Mouse (Mus musculus) cerebellum, adult 2 months (tissue): ENCODE data around the gene Blm. TPM values are rescaled to one million over a fixed set of nuclear protein-coding genes. Genes with fewer than 3 reads are reported as not detected.

Experiments used
- DNase-seq, 2 experiments: peaks; one replicate each; pipeline ENCODE4 v3.0.0; 2021
- H3K27ac ChIP-seq: fragments of 200-500 bp; 2 replicates; pipeline ENCODE4 v1.5.1; 2012; ENCODE audit warnings: low read length, control low read depth, inconsistent platforms; ENCODE audit not compliant: insufficient read depth
- H3K27me3 ChIP-seq: fragments of 200-500 bp; 2 replicates; pipeline ENCODE4 v1.6.1; 2012; ENCODE audit warnings: inconsistent platforms, mild to moderate bottlenecking, low read length, moderate library complexity; ENCODE audit not compliant: control insufficient read depth, insufficient read depth
- H3K4me1 ChIP-seq: fragments of 200-500 bp; 2 replicates; pipeline ENCODE4 v1.6.1; 2011; ENCODE audit warnings: low read length; ENCODE audit not compliant: control insufficient read depth, insufficient read depth
- H3K4me3 ChIP-seq: fragments of 200-500 bp; replicated peaks from 2 replicates; pipeline ENCODE3; 2011; ENCODE audit warnings: mild to moderate bottlenecking, low read depth, low read length, control low read depth; ENCODE audit not compliant: insufficient read depth
- CTCF ChIP-seq: fragments of 200-500 bp; IDR thresholded peaks from 2 replicates; pipeline ENCODE4 v1.5.1; 2011; ENCODE audit warnings: low read depth, mild to moderate bottlenecking, control low read depth, low read length, moderate library complexity, borderline replicate concordance; ENCODE audit not compliant: insufficient read depth
- POLR2A ChIP-seq: fragments of 200-500 bp; IDR thresholded peaks from 2 replicates; pipeline ENCODE4 v1.6.1; 2011; ENCODE audit warnings: low read length, control low read depth, borderline replicate concordance; ENCODE audit not compliant: insufficient read depth
- WGBS: fragments of 180-500 bp; shearing (Covaris S2); methylation state at CpG from one replicate; pipeline ENCODE4 v1.1.7; 2018; 5-methylcytosine and 5-hydroxymethylcytosine counted together
- polyA plus RNA-seq: library from polyadenylated mRNA; depleted of rRNA; stranded (reverse); fragments of >200 nt; gene quantifications from 2 replicates; pipeline ENCODE4 v1.2.3, GENCODE M21; 2012; rRNA removed

Gene Blm
- polyA plus RNA-seq, 1 experiment, result 5.4 TPM

- H3K27ac ChIP-seq, result no peak overlapping the region
- TF ChIP-seq CTCF (no peak), POLR2A (no peak)
- DNase-seq, result no peak
- no peaks in the 10 kb centered on the region for H3K4me1 ChIP-seq
- 75% methylated on average over 7 of the region's 7 CpGs for WGBS
- no peaks in the 10 kb centered on the region for H3K27me3 ChIP-seq
- no peak overlapping the region for H3K4me3 ChIP-seq
These were observed 120.5 kb downstream of the Blm start for GRCm38 (mm10) chr7:80414303-80414855.

GRCm38 (mm10) chr7:80413512-80414302, 121.2 kb downstream of the Blm start:
- no peak for DNase-seq
- H3K27me3 ChIP-seq, result no peaks in the 10 kb centered on the region
- no peaks in the 10 kb centered on the region for H3K4me1 ChIP-seq
- 69% methylated on average over 9 of the region's 9 CpGs for WGBS
- no peak for TF ChIP-seq POLR2A
- TF ChIP-seq CTCF, result no peak
- H3K4me3 ChIP-seq, result no peak overlapping the region
- H3K27ac ChIP-seq, result no peak overlapping the region

GRCm38 (mm10) chr7:80412781-80413180, 122.1 kb downstream of the Blm start:
- 72% methylated on average over 5 of the region's 5 CpGs for WGBS
- Histone ChIP-seq H3K27ac (no peak overlapping the region), H3K4me3 (no peak overlapping the region), H3K27me3 (no peaks in the 10 kb centered on the region), H3K4me1 (no peaks in the 10 kb centered on the region)
- TF ChIP-seq CTCF (no peak), POLR2A (no peak)
- DNase-seq, result no peak

GRCm38 (mm10) chr7:80412279-80412678, 122.6 kb downstream of the Blm start:
- no peak for TF ChIP-seq CTCF
- TF ChIP-seq POLR2A, result no peak
- no peak overlapping the region for H3K4me3 ChIP-seq
- WGBS, result 50% methylated on average over 10 of the region's 10 CpGs
- H3K27me3 ChIP-seq, result no peaks in the 10 kb centered on the region
- H3K27ac ChIP-seq, result no peak overlapping the region
- no peaks in the 10 kb centered on the region for H3K4me1 ChIP-seq
- DNase-seq, result no peak

GRCm38 (mm10) chr7:80410380-80410779, 124.5 kb downstream of the Blm start:
- no peak for TF ChIP-seq POLR2A
- no peak for TF ChIP-seq CTCF
- H3K4me1 ChIP-seq, result no peaks in the 10 kb centered on the region
- no peak for DNase-seq
- no peak overlapping the region for H3K27ac ChIP-seq
- WGBS, result 69% methylated on average over 9 of the region's 9 CpGs
- H3K4me3 ChIP-seq, result no peak overlapping the region
- no peaks in the 10 kb centered on the region for H3K27me3 ChIP-seq

- Histone ChIP-seq H3K4me1 (peaks cover 4% of the 10 kb centered on the region; the same call in 1 of the 2 replicates), H3K4me3 (no peak overlapping the region), H3K27ac (no peak overlapping the region), H3K27me3 (no peaks in the 10 kb centered on the region)
- no peak for TF ChIP-seq CTCF
- TF ChIP-seq POLR2A, result no peak
- DNase-seq, result no peak
- 88% methylated on average over 9 of the region's 9 CpGs for whole genome bisulfite sequencing
These were observed 127.2 kb downstream of the Blm start for GRCm38 (mm10) chr7:80407712-80408111.

- H3K4me3 ChIP-seq, result no peak overlapping the region
- H3K4me1 ChIP-seq, result peaks cover 4% of the 10 kb centered on the region; the same call in 1 of the 2 replicates
- H3K27ac ChIP-seq, result no peak overlapping the region
- no peaks in the 10 kb centered on the region for H3K27me3 ChIP-seq
- TF ChIP-seq CTCF (no peak), POLR2A (no peak)
- 95% methylated on average over 3 of the region's 3 CpGs for WGBS
- no peak for DNase-seq
These were observed 128.7 kb downstream of the Blm start for GRCm38 (mm10) chr7:80406186-80406585.

GRCm38 (mm10) chr7:80405188-80405695, 129.7 kb downstream of the Blm start, which contains the start of gene Furin:
TSS of gene Furin (minus strand) at chr7:80405436.
- Histone ChIP-seq H3K27ac (no peak within 1 kb of the TSS), H3K27me3 (no peaks in the 10 kb centered on the region), H3K4me3 (no peak within 1 kb of the TSS), H3K4me1 (peaks cover 4% of the 10 kb centered on the region; the same call in 1 of the 2 replicates)
- WGBS, result 73% methylated on average over 9 of the region's 9 CpGs
- TF ChIP-seq POLR2A (no peak), CTCF (no peak)
- no peak for DNase-seq

Other genes starting within 250 kb of the Blm start
- 1.0 and 1.2 TPM in 2 replicates for gene Prc1, start 240.7 kb downstream of the Blm start, polyA plus RNA-seq
- gene Rccd1, start 210.7 kb downstream of the Blm start, polyA plus RNA-seq, result 19.4 and 21.4 TPM in 2 replicates
- 81.8 and 97.8 TPM in 2 replicates for gene Unc45a, start 194.1 kb downstream of the Blm start, polyA plus RNA-seq
- 57.7 and 61.0 TPM in 2 replicates for gene Hddc3, start 192.0 kb downstream of the Blm start, polyA plus RNA-seq
- 167 and 188 TPM in 2 replicates for gene Man2a2, start 163.7 kb downstream of the Blm start, polyA plus RNA-seq
- 4.2 and 4.9 TPM in 2 replicates for gene Fes, start 147.2 kb downstream of the Blm start, polyA plus RNA-seq
- 34.4 and 37.3 TPM in 2 replicates for gene Furin, start 129.7 kb downstream of the Blm start, polyA plus RNA-seq
- 21.7 and 24.8 TPM in 2 replicates for gene Crtc3, start 153.8 kb upstream of the Blm start, polyA plus RNA-seq